Mouse (Mus musculus): Measurements from ENCODE around the gene St14.

St14 gene

GRCm38 (mm10) chr9:31122464-31123030, 9.1 kb downstream of the St14 start:
- no peak for DNase-seq (ENCODE audit: low spot score in 2 of 2)

- no peak for DNase-seq (ENCODE audit: low spot score in 2 of 2)
These were observed 11.1 kb downstream of the St14 start for GRCm38 (mm10) chr9:31120533-31120915.

DNA sequence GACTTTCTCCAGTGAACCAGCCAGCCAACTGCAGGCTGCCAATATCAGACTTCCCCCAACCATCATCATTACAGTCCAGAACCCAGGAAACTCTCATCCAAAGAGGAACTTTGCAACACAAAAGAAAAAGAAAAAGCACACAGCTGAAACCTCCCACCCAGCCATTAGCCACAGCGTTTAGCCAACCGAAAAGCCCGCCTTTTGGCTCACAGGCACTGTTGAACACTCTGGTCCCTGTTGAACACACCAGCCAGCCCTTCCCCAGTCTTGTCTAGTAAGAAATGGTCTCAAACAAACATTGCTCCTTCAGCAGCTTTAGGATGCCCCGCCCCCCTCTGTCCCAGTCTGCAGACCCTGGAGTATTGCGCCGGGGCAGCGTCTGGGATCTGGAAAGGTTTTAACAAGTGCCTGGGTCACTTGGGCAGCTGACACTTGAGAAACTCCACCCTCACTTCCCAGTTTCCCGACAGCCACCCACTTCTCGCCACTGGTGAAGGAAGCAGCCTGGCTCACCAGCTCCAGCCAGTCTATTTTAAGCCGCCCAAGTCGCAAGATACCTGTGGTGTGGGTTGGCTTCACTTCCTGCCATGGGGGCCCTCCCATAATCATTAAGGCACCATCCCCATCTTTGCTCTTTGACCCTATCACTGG, 11.6 kb downstream of the St14 start:
- no peak for DNase-seq (ENCODE audit: low spot score in 2 of 2)

- DNase-seq (ENCODE audit: low spot score in 2 of 2), result no peak
These were observed 12.2 kb downstream of the St14 start for GRCm38 (mm10) chr9:31119405-31119804.

DNA sequence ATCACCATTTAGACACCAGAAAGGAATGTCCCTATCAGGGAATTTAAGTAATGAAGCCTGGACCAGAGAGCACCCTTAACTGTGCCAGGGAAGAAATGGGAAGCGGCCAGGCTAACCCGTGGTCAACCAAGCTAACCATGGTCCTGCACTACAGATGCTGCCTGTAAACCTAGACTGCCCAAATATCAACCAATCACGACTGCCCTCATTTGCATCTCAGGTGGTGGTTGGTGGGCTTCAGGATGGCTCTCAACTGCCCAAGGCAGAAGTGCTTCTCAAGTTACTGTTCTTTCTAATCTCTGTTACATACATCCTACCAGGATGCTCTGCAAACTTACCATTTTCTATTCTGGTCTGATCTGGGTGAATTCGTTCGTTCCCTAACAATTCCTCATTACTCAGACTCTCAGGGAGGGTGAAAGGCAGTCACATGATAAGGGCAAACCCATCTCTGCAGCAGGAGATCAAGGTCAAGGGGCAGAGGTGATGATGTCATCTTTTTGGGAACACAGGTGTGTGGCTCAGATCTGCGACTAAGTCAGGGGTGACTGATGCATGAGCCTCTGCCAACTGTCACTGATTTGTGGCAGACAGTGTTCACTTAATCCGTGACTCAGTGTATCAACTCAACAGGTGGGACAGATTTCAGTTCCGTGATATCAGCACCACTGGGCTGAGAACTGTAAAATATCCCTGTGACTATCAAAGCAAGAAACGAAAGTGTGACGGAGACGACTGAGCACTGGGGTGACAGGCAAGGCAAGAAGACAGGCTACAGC, 12.9 kb downstream of the St14 start:
- DNase-seq (ENCODE audit: low spot score in 2 of 2), result no peak

DNA sequence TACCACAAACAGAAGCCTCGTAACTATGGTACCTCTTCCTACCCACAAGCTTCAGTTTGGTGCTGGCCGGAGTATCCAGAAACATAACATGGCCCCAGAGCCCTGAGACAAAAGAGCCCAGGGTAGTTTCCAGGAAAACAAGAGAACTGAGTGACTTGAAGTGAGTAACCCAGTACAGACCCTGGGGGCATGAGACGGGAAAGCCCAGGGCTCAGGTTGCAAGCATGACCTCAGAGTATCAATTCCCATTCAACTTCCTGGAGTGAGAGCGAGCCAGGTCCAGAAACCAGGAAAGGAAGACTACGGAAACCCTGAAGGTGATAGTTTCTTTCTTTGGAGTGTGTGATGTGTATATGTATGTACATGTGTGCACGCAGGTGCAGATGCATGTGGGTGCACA, 14.2 kb downstream of the St14 start:
- DNase-seq (ENCODE audit: low spot score in 2 of 2), result no peak

DNA sequence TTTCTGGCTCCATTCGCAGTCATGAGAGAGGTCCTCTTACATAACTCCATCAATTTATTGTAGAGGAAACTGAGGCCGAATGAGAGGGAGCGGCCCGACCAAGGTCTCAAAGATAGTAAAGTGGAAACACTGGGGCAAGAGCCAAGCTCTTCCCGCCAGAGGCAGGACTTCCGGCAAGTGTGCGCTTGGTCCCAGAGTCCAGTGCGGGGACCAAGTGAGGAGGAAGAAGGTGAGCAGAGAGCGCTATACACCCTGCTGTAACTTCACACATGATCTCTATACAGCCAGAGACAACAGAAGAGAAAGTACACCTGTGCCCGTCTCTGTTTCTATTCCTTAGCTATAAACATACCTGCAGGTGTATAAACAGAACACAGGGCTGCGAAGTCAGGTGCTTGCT, 14.6 kb downstream of the St14 start:
- no peak for DNase-seq (ENCODE audit: low spot score in 2 of 2)

GRCm38 (mm10) chr9:31115586-31115985, 16.1 kb downstream of the St14 start:
- DNase-seq (ENCODE audit: low spot score in 2 of 2), result no peak

DNA sequence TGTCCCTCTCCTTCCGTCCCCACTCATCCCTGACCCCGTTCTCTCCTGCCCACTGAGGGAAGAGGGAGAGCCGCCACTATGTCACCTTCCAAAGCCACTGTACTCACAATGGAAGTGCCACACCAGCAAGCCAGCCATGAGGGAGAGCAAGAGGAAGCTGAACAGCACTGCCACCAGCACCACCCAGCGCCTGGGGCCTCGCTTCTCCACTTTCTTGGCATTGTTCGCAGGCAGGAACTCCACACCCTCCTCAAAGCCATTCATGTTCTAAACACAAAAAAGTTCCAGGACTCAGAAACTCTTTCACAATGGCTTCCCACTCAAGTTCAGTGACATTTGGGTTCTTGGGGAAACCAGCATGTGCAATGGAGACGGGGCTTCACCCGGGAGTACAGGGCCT, 23.2 kb downstream of the St14 start:
- no peak for DNase-seq (ENCODE audit: low spot score in 2 of 2)

DNA sequence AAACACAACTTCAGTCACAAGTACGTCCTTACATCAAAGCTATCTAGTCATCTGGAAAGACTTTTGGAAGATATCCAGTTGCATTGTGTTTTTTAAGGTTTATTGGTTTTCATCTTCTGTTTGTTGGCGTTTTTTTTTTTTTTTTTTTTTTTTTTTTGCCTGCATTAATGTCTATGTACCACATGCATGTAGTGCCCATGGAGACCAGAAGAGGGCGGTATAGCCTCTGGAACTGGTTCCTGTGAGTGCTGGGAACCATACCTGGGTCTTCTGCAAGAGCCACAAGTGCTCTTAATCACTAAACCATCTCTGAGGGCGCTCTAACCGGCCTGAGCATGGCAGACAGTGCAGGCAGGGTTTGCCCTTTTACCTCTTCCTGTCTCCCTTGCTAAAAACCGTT, 33.5 kb downstream of the St14 start:
- no peak for DNase-seq (ENCODE audit: low spot score in 2 of 2)

DNA sequence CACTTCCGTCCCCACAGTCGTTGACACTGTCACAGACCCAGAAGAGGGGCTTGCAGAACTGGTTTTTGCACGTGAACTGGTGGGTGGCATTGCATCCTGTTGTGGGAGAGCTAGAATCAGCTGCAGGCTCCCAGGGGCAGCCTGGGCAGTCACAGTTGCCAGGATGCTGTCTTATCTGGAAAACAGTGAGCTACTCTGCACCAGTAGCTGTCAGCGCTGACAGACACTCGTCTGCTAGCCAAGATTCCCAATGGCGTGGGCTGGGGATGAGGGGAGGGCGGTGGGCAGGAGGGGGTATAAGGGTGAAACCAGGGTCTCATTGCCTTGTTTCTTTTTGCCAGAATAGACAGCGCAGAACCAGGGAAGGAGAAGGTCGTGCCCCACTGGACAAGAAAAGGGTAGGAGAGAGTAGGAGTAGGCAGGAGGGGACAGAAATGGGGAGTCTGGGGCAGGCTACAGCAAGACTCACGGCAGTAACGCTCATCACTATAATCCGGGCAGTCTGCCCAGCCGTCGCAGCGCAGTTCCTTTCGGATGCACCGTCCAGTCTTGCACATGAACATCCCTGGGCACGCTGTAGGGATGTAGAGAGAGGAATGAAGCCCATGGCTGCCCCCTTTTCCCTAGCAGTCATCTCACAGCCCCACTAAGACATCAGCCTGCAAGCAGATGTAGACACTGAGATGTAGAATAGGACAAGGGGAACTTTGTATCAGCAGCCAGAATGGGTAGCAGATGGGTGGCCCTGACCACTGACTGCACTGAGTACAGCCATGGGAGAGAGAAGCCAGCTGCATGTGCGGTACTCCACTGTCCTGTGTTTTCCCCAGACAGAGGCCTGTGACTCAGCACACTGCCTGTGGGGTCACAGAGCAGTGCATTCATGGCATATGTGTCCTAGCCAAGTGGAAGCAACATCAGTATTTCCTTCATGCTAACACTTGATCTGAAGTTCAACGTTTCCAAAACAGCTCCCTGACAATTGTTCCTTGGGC, 34.3 kb downstream of the St14 start:
- peak in 1 of 2 experiments; percentile 57 for DNase-seq (ENCODE audit: low spot score in 2 of 2)

GRCm38 (mm10) chr9:31092833-31093195, 38.8 kb downstream of the St14 start:
- DNase-seq (ENCODE audit: low spot score in 2 of 2), result peak in 1 of 2 experiments; percentile 15

DNA sequence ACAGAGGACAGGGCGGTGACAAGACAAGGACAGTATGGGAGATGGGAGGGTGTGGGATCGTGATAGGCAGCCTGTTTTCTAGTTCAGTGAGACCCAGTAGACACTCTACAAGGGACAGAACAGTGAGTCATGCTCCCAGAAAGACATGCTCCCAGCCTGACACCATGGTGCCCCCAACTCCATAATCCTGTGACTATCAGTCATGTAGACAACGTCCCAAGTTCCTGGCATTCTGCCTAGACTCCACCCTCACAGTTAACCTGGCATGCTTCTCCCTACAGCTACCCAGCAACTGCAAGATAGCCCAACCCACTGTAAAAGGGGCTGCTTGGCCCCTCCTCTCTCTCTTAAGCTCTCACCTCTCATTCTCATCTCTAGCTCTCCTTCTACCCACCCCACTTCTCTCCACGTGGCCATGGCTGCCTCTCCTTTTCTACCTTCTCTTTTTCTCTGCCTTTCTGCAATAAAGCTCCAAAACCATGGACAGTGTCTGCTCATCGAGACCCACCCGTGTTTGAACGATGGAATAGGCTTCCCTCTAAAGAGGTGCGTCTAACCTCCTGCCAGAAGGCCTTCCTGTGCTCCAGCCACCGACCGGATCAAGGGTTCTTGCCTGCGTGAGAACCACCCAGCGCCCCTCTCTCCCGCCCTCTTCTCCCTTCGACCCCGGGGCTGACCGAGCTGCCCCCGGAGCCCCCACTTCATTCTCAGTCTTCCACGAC, 39.4 kb downstream of the St14 start:
- DNase-seq (ENCODE audit: low spot score in 2 of 2), result peak in 1 of 2 experiments; percentile 15

DNA sequence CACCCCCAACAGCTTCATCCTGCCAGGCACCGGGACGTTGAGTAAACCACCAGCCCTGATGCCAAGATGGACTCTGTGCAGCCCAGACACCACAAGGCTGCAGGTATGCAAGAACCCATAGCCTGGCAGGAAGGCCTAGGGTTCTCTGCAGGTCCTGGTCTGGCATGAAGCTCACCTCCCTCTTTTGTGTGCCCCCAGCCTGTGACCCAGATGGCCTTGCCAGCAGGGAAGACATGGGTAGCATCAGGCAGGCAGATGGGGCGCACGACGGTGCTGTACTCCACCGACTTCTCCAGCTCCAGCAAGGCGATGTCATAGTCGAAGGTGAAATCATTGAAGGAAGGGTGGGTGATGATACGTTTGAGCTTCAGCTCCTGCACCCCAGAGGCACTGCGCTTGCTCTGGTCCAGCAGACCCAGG, 40.5 kb downstream of the St14 start:
- no peak for DNase-seq (ENCODE audit: low spot score in 2 of 2)

- DNase-seq (ENCODE audit: low spot score in 2 of 2), result no peak
These were observed 41.3 kb downstream of the St14 start for GRCm38 (mm10) chr9:31090081-31091023.

- no peak for DNase-seq (ENCODE audit: low spot score in 2 of 2)
These were observed 42.1 kb downstream of the St14 start for GRCm38 (mm10) chr9:31089541-31089940.

DNA sequence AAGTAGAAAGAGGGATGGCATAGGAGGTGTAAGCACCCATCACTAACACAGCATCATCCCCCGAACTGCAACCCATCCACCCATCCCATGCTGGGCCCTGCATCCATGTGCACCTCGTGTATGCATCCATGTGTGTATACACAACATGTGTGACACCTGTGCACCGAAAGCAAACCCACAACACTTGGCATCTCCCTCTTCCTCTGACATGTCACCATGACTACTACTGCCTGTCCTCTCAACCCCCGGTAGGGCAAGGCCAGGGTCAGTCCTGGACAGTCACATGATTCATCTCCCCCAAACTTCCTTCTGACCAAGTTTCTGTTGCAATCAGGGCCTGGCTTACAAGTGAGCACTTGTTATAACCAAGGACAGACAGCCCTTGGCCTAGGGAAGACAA, 42.8 kb downstream of the St14 start:
- DNase-seq (ENCODE audit: low spot score in 2 of 2), result no peak

- peak in 1 of 2 experiments; percentile 16 for DNase-seq (ENCODE audit: low spot score in 2 of 2)
These were observed 43.5 kb downstream of the St14 start for GRCm38 (mm10) chr9:31088116-31088515.

- no peak for DNase-seq (ENCODE audit: low spot score in 2 of 2)
These were observed 44.2 kb downstream of the St14 start for GRCm38 (mm10) chr9:31087466-31087865.

GRCm38 (mm10) chr9:31086754-31087145, 44.9 kb downstream of the St14 start:
- DNase-seq (ENCODE audit: low spot score in 2 of 2), result no peak
